Mouse (Mus musculus) stomach, embryonic 16.5 days (tissue): ENCODE results near the gene Smpx. TPM values are rescaled to one million over a fixed set of nuclear protein-coding genes. Genes with fewer than 3 reads are reported as not detected.

ENCODE experiments used
- ATAC-seq: fragments of 200-750 bp; cut with Nextera tagmentation; 2 replicates; pipeline ENCODE4 v1.8.0; 2017; ENCODE audit warnings: moderate number of reproducible peaks, moderate TSS enrichment; ENCODE audit not compliant: insufficient read depth, low FRiP score
- H3K27ac ChIP-seq: fragments of 300-500 bp; sonication (generic); 2 replicates; pipeline ENCODE4 v1.5.1; 2014; ENCODE audit warnings: low read length
- H3K27me3 ChIP-seq: fragments of 300-500 bp; sonication (generic); 2 replicates; pipeline ENCODE4 v1.6.1; 2014; ENCODE audit warnings: low read length, control low read depth, mixed read lengths; ENCODE audit not compliant: control insufficient read depth, insufficient read depth
- H3K36me3 ChIP-seq: fragments of 300-500 bp; sonication (generic); 2 replicates; pipeline ENCODE4 v1.6.1; 2014; ENCODE audit warnings: low read length; ENCODE audit not compliant: control insufficient read depth, insufficient read depth
- H3K4me1 ChIP-seq: fragments of 300-500 bp; sonication (generic); 2 replicates; pipeline ENCODE4 v1.6.1; 2014; ENCODE audit warnings: low read length, control low read depth, mixed read lengths; ENCODE audit not compliant: control insufficient read depth, insufficient read depth
- H3K4me2 ChIP-seq: fragments of 300-500 bp; sonication (generic); 2 replicates; pipeline ENCODE4 v1.6.1; 2014; ENCODE audit warnings: low read depth, low read length, mixed read lengths
- H3K4me3 ChIP-seq: fragments of 300-500 bp; sonication (generic); replicated peaks from 2 replicates; pipeline ENCODE4 v1.5.1; 2014; ENCODE audit warnings: mild to moderate bottlenecking, low read length
- H3K9ac ChIP-seq: fragments of 300-500 bp; sonication (generic); 2 replicates; pipeline ENCODE4 v1.6.1; 2014; ENCODE audit warnings: low read length
- H3K9me3 ChIP-seq: fragments of 300-500 bp; sonication (generic); replicated peaks from 2 replicates; pipeline ENCODE4 v1.6.1; 2016; ENCODE audit warnings: low read length, control low read depth; ENCODE audit not compliant: control insufficient read depth
- WGBS: fragments of 180-500 bp; shearing (Covaris S2); extraction: QIAGEN DNeasy Blood & Tissue Kit; methylation state at CpG from one replicate; pipeline ENCODE4 v1.1.7; 2014; 5-methylcytosine and 5-hydroxymethylcytosine counted together
- polyA plus RNA-seq: library from polyadenylated mRNA; unstranded; fragments of >200 nt; fragmentation: Nextera tagmentation; extraction: Ambion mirVana; gene quantifications from 2 replicates; pipeline ENCODE4 v1.2.1, GENCODE M21; 2015

Gene Smpx
- polyA plus RNA-seq, 1 experiment from 2014 or later = 42.3 TPM

DNA sequence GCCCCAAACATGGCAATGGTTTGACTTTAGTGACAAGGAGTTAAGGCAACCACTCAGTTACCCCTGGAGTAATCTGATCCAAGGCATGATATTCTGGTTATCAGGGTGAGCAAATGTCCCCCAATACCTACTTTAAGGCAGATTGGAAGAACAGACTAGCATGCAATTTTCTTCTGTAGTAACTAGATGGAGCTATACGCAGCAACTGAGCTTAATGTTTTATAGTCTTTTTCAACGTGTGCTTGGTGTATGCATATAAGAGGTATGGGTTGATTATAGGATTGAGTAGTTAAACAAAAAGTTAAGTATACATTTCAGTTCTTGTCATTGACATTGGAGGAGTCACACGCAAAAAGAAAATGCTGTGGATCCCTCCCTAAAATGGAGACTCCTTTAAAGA is 21.2 kb downstream of the Smpx start:
- Histone ChIP-seq H3K4me2 (no peak overlapping the region), H3K36me3 (no peaks in the 10 kb centered on the region), H3K4me3 (no peak overlapping the region), H3K27me3 (peaks cover 2% of the 10 kb centered on the region; the same call in 1 of the 2 replicates), H3K9me3 (no peaks in the 10 kb centered on the region), H3K27ac (no peak overlapping the region), H3K4me1 (no peaks in the 10 kb centered on the region), H3K9ac (no peak overlapping the region)
- 57% methylated on average over 3 of the region's 3 CpGs for WGBS
- no peak for ATAC-seq

DNA sequence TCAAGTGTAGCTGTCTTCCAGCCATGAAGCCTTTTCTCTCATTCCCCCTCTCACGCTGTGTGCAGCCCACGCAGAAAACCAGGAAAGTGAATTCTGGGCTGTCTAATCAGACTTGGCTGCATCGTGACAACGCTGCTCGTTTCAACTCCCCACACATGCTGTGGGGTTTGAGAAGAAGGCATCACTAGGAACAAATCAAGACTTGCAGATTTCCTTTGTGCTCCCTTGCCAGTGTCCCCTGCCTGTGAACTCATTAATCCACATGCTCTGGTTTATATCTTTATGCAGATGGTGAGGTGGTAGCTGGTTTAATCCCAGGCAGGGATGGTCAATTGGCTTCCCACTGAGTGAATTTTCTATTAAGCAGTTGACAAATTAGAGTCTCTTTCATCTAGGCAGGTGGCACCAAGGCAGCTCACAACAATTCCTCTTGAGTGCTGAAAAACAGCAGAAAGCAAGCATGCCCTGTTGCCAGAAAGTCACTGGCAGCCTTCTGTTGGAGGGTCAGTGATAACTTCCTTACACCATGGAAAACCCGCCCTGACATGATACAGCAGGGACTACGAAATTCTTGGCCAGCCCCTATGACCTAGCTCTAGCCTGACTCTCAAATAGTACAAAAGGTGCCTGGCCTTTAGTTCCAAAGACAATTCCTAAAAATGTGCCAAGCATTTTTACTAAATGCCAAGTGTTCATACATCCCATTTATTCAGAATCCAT is 32.1 kb downstream of the Smpx start:
- 44% methylated on average over 7 of the region's 7 CpGs for WGBS
- Histone ChIP-seq H3K4me2 (no peak overlapping the region), H3K27me3 (no peaks in the 10 kb centered on the region), H3K36me3 (no peaks in the 10 kb centered on the region), H3K27ac (no peak overlapping the region), H3K9me3 (no peaks in the 10 kb centered on the region), H3K4me1 (no peaks in the 10 kb centered on the region), H3K4me3 (no peak overlapping the region), H3K9ac (no peak overlapping the region)
- no peak for ATAC-seq

DNA sequence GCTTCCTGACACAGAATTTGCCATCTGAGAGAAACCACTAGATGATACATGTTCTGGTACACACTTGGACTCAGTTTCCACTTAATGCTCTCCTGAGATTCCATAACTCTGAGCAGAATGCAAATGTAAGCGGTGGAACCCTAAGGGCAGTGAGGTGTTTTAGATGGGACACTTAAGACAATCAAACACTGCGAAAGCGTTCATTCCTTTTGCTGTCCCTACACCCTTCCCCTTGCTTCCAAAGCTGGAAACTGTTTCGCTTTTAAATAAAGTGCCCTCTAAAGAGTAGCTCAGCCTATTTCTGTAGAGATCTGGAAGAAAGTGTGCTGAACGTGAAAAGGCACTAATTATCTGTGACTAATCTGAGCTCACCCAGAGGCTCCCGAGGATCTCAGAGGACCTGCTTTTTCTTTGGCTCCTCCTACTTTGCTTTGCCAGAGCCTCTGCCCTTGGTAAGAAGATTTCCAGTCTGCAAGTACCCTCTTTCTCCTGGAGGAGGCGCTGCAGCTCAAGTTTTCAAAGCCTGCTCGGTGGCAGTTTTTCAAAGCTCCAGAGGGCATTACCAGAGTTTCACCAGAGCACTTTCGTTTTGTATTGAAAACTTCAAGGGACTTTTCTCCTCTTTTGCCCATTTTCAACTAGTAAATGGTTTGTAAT is 33.1 kb downstream of the Smpx start:
- peak overlapping the region; percentile 21 for H3K4me3 ChIP-seq
- no peak for ATAC-seq
- H3K4me1 ChIP-seq = no peaks in the 10 kb centered on the region
- WGBS = 35% methylated on average over 9 of the region's 9 CpGs
- H3K4me2 ChIP-seq = peak overlapping the region; percentile 32; the same call in 1 of the 2 replicates
- no peaks in the 10 kb centered on the region for H3K27me3 ChIP-seq
- H3K9ac ChIP-seq = no peak overlapping the region
- H3K9me3 ChIP-seq = no peaks in the 10 kb centered on the region
- H3K27ac ChIP-seq = no peak overlapping the region
- H3K36me3 ChIP-seq = no peaks in the 10 kb centered on the region

DNA sequence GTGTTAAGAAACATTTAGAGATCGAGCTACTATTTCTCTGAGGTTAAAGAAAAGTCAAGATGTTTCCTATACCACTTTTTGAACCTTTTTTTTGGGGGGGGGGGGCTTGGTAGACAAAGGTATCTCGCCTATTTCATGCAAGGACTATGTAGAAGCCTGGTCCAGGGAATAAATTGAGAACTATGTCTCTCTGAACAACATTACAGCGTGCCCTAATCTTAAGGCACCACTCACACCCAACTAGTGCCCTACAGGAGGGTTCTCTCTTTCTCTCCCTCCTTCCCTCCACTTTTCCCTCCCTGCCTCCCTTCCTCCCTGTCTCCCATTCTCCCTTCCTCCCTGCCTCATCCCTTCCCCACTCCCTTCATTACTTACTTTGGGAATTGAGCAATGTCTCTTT is 33.6 kb downstream of the Smpx start:
- Histone ChIP-seq H3K27ac (no peak overlapping the region), H3K4me3 (peak overlapping the region; percentile 21; the same call in 1 of the 2 replicates), H3K4me1 (no peaks in the 10 kb centered on the region), H3K9me3 (no peaks in the 10 kb centered on the region), H3K36me3 (no peaks in the 10 kb centered on the region), H3K4me2 (0 out of 2 replicates have a peak overlapping the region, but pooled peaks have one; percentile 32), H3K9ac (no peak overlapping the region), H3K27me3 (no peaks in the 10 kb centered on the region)
- WGBS = 50% methylated on average over 3 of the region's 3 CpGs
- ATAC-seq = no peak

DNA sequence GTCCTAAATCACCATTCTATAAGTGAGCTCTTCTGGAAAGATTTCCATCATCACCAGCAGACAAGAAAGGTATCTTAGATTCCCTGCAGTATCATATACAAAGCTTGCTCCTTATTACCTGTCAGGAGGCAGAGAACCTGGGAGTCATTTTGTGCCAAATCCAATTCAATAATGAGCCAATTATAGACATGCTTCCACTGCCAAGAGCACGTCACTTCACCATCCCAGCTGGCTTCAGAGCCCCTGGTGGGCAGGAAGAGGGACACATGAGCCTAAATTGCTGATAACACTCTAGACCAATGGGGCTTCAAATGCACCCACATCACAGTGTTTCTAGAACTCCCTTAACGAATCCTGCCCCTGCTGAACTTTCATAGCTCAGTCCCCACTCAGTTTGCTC is 35.1 kb downstream of the Smpx start:
- Histone ChIP-seq H3K36me3 (no peaks in the 10 kb centered on the region), H3K9me3 (no peaks in the 10 kb centered on the region), H3K9ac (no peak overlapping the region), H3K27me3 (no peaks in the 10 kb centered on the region), H3K4me2 (no peak overlapping the region), H3K27ac (no peak overlapping the region), H3K4me3 (no peak overlapping the region), H3K4me1 (no peaks in the 10 kb centered on the region)
- ATAC-seq = no peak
- WGBS = 58% methylated on average over 2 of the region's 2 CpGs

DNA sequence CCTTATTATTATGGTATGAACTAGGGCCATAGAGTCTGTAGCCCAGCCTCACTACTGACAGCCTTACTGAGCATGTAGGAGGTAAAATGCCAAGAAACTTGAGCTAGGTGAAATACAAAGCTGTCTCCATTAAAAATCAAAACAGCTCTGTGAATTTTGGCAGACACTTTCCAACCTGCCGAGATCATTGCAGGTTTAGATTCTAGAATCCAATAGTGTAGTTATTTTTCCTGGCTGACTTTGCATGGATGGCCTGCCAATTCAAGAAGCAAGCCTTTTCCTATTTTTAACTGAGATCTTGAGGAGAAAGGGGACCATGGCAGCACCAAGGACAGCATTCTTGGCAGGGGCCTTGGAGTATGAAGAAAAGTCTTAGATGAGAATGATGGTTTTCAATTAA is 35.6 kb downstream of the Smpx start:
- no peak for ATAC-seq
- no peak overlapping the region for H3K4me2 ChIP-seq
- H3K9ac ChIP-seq = no peak overlapping the region
- H3K9me3 ChIP-seq = no peaks in the 10 kb centered on the region
- H3K4me1 ChIP-seq = no peaks in the 10 kb centered on the region
- H3K4me3 ChIP-seq = no peak overlapping the region
- H3K36me3 ChIP-seq = no peaks in the 10 kb centered on the region
- H3K27ac ChIP-seq = no peak overlapping the region
- WGBS = 72% methylated on average over 1 of the region's 1 CpGs
- no peaks in the 10 kb centered on the region for H3K27me3 ChIP-seq

DNA sequence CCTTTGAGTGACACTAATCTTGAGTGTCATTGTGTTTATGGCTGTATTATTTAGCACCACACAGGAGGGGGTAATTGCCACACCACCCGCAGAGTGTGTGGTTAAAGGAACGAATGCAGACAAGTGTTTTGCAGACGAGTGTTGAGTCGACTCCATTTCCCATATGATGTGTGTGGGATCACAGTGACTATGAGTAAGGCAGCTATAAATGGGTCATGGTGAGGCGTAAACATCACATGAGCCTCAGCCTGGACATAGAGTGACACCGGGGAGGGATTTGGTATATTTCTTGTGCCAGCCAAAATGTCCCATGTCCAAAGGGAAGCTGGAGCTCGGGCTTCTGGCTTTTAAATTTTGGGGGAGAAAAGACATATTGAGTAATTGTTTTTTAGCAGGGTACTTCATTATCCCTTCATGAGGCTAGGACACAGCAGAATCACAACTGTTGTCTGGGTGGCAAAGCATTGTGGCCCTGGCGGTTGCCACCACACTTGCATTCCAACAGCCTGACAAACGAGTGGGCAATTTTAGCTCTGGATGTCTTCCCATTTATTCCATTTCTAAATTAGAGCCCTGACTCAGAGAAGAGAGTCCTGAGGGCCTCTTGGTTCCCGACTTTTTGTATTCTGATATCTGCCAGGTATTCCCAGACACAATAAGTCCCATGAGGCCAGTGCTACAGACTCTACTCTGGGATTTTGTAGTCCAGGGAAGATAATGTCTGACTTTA is 49.3 kb downstream of the Smpx start:
- 86% methylated on average over 10 of the region's 10 CpGs for WGBS
- no peak for ATAC-seq
- Histone ChIP-seq H3K27ac (no peak overlapping the region), H3K4me1 (no peaks in the 10 kb centered on the region), H3K36me3 (no peaks in the 10 kb centered on the region), H3K9ac (no peak overlapping the region), H3K4me2 (no peak overlapping the region), H3K9me3 (no peaks in the 10 kb centered on the region), H3K27me3 (no peaks in the 10 kb centered on the region), H3K4me3 (no peak overlapping the region)

DNA sequence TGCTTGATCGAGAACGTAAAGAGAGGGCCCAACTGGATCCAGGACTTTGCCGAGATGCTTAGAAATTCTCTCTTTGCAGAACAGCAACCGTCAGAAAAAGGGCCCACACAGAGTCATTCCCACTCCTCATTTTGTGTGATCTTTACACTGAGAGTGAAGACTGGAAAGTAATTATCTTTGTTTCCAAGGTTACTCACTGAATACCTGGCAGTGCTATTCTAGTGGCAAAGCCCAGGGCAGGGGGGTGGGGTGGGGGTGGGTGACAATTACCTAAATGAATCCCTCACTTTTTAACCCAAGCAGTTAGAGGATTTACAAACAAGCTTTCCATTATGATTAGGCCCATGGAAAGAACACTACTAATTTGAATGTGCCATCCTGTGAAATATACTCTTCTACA is 55.8 kb downstream of the Smpx start:
- no peaks in the 10 kb centered on the region for H3K27me3 ChIP-seq
- H3K9me3 ChIP-seq = no peaks in the 10 kb centered on the region
- H3K4me2 ChIP-seq = no peak overlapping the region
- H3K4me3 ChIP-seq = no peak overlapping the region
- H3K9ac ChIP-seq = no peak overlapping the region
- no peak for ATAC-seq
- no peaks in the 10 kb centered on the region for H3K36me3 ChIP-seq
- H3K4me1 ChIP-seq = no peaks in the 10 kb centered on the region
- 75% methylated on average over 4 of the region's 4 CpGs for WGBS
- no peak overlapping the region for H3K27ac ChIP-seq

DNA sequence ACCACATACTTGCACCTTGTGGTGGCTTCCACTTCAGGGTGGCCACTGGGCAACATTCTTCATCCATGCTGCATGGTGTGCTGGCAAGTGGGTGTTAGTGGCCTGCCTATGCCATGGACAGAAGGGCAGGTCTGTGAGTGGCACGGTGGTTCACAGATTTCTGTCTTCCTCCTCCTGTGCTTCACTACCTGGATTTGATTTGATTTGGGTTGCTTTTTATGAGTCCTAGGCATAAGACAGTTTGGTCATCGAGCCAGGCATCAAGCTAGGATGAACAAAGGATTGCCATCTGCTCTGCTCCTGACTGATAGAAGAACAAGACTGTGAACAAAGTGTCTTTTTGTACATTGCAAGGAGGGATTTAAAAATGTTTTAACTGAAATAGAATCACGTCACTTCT is 63.8 kb downstream of the Smpx start:
- H3K4me1 ChIP-seq = no peaks in the 10 kb centered on the region
- no peak for ATAC-seq
- H3K27me3 ChIP-seq = no peaks in the 10 kb centered on the region
- H3K27ac ChIP-seq = no peak overlapping the region
- no peak overlapping the region for H3K4me3 ChIP-seq
- WGBS = 78% methylated on average over 3 of the region's 3 CpGs
- H3K36me3 ChIP-seq = no peaks in the 10 kb centered on the region
- H3K9me3 ChIP-seq = no peaks in the 10 kb centered on the region
- no peak overlapping the region for H3K4me2 ChIP-seq
- no peak overlapping the region for H3K9ac ChIP-seq
